Mouse (Mus musculus) limb, embryonic 11.5 days (tissue): Measurements from ENCODE around the gene Qrich1. TPM values are rescaled to one million over a fixed set of nuclear protein-coding genes. Genes with fewer than 3 reads are reported as not detected.

Experiments
- ATAC-seq: fragments of 200-750 bp; cut with Nextera tagmentation; 2 replicates; pipeline ENCODE4 v1.8.0; 2017; ENCODE audit warnings: low read depth; ENCODE audit not compliant: insufficient number of reproducible peaks, low FRiP score, low TSS enrichment
- DNase-seq: peaks from one replicate; pipeline ENCODE4 v3.0.0-alpha.2; 2015; ENCODE audit warnings: low spot score
- H3K27ac ChIP-seq: fragments of 300-500 bp; sonication (generic); replicated peaks from 2 replicates; pipeline ENCODE4 v1.5.1; 2014; ENCODE audit warnings: low read depth, mild to moderate bottlenecking, low read length
- H3K27me3 ChIP-seq: fragments of 300-500 bp; sonication (generic); 2 replicates; pipeline ENCODE4 v1.6.1; 2014; ENCODE audit warnings: mild to moderate bottlenecking, low read length, mixed read lengths; ENCODE audit not compliant: control insufficient read depth, insufficient read depth
- H3K36me3 ChIP-seq: fragments of 300-500 bp; sonication (generic); 2 replicates; pipeline ENCODE4 v1.6.1; 2014; ENCODE audit warnings: mild to moderate bottlenecking, low read length, moderate library complexity, mixed read lengths; ENCODE audit not compliant: control insufficient read depth, insufficient read depth
- H3K4me1 ChIP-seq: fragments of 300-500 bp; sonication (generic); 2 replicates; pipeline ENCODE4 v1.6.1; 2014; ENCODE audit warnings: low read length, mixed read lengths; ENCODE audit not compliant: control insufficient read depth, insufficient read depth
- H3K4me2 ChIP-seq: fragments of 300-500 bp; sonication (generic); 2 replicates; pipeline ENCODE4 v1.6.1; 2014; ENCODE audit warnings: low read depth, mild to moderate bottlenecking, moderate library complexity; ENCODE audit not compliant: severe bottlenecking
- H3K4me3 ChIP-seq: fragments of 300-500 bp; sonication (generic); 2 replicates; pipeline ENCODE4 v1.5.1; 2014; ENCODE audit warnings: low read depth, low read length
- H3K9ac ChIP-seq: fragments of 300-500 bp; sonication (generic); 2 replicates; pipeline ENCODE4 v1.6.1; 2014; ENCODE audit warnings: mild to moderate bottlenecking, low read length
- H3K9me3 ChIP-seq: fragments of 300-500 bp; sonication (generic); 2 replicates; pipeline ENCODE4 v1.6.1; 2016; ENCODE audit warnings: low read length; ENCODE audit not compliant: control insufficient read depth
- WGBS: fragments of 180-500 bp; shearing (Covaris S2); extraction: QIAGEN DNeasy Blood & Tissue Kit; methylation state at CpG from one replicate; pipeline ENCODE4 v1.1.7; 2014; 5-methylcytosine and 5-hydroxymethylcytosine counted together
- polyA plus RNA-seq: library from polyadenylated mRNA; unstranded; fragments of >200 nt; fragmentation: Nextera tagmentation; extraction: Ambion mirVana; gene quantifications from 2 replicates; pipeline ENCODE4 v1.2.1, GENCODE M21; 2014

Qrich1 gene
- polyA plus RNA-seq, 1 experiment from 2014 or later: 164 TPM

- Histone ChIP-seq H3K4me1 (peaks cover 23% of the 10 kb centered on the region; the same call in 1 of the 2 replicates), H3K27ac (no peak overlapping the region), H3K9ac (no peak overlapping the region)
Measured at GRCm38 (mm10) chr9:108577025-108577424, 60.4 kb downstream of the Qrich1 start.

GRCm38 (mm10) chr9:108577934-108578544 is 61.4 kb downstream of the Qrich1 start:
- no peak for ATAC-seq

More at GRCm38 (mm10) chr9:108577025-108577424, 60.4 kb downstream of the Qrich1 start:
- no peak for DNase-seq
- H3K36me3 ChIP-seq: peaks cover 19% of the 10 kb centered on the region; the same call in 1 of the 2 replicates
- H3K9me3 ChIP-seq: no peaks in the 10 kb centered on the region
- peak overlapping the region; percentile 88 for H3K4me2 ChIP-seq
- H3K27me3 ChIP-seq: no peaks in the 10 kb centered on the region
- 71% methylated on average over 6 of the region's 6 CpGs for WGBS
- no peak for ATAC-seq
- H3K4me3 ChIP-seq: peak overlapping the region; percentile 87

GRCm38 (mm10) chr9:108578545-108579343 is 62.1 kb downstream of the Qrich1 start, which contains the start of gene Wdr6:
TSS of gene Wdr6 (minus strand) at chr9:108578739.
- H3K27me3 ChIP-seq: no peaks in the 10 kb centered on the region
- peaks cover 20% of the 10 kb centered on the region; the same call in 1 of the 2 replicates for H3K4me1 ChIP-seq
- H3K9ac ChIP-seq: peak within 1 kb of the TSS; percentile 80
- 6% methylated on average over 51 of the region's 51 CpGs for WGBS
- H3K4me2 ChIP-seq: peak within 1 kb of the TSS; percentile 88
- peak within 1 kb of the TSS; percentile 90 for H3K27ac ChIP-seq
- no peaks in the 10 kb centered on the region for H3K9me3 ChIP-seq
- H3K4me3 ChIP-seq: peak within 1 kb of the TSS; percentile 87
- ATAC-seq: peak; percentile 96
- peak; percentile 97 for DNase-seq
- H3K36me3 ChIP-seq: peaks cover 4% of the 10 kb centered on the region; the same call in 1 of the 2 replicates

More at GRCm38 (mm10) chr9:108577934-108578544, 61.4 kb downstream of the Qrich1 start:
- H3K36me3 ChIP-seq: peaks cover 10% of the 10 kb centered on the region; the same call in 1 of the 2 replicates
- no peaks in the 10 kb centered on the region for H3K27me3 ChIP-seq
- peaks cover 23% of the 10 kb centered on the region; the same call in 1 of the 2 replicates for H3K4me1 ChIP-seq
- peak overlapping the region; percentile 87 for H3K4me3 ChIP-seq
- peak overlapping the region; percentile 90 for H3K27ac ChIP-seq
- peak overlapping the region; percentile 88 for H3K4me2 ChIP-seq
- H3K9me3 ChIP-seq: no peaks in the 10 kb centered on the region
- under 1% methylated on average over 24 of the region's 24 CpGs for WGBS
- peak; percentile 60 for DNase-seq
- peak overlapping the region; percentile 80 for H3K9ac ChIP-seq

DNA sequence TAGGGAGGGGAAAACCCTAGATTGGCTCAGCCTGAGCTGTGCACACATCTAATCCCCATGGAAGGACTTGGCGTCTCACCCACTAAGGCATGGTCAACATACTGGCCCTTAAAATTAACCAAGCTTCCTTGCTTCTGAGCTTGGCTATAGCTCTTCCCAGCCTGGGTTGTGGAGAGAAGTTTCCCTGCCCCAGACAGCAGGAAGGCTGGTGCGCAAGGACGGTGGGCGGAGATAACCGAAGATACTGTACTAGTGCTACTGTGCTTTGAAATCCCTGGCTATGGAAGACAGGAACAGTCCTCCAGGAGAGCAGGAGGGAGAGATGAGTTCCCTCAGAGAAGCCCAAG is 62.7 kb downstream of the Qrich1 start:
- ATAC-seq: no peak

DNA sequence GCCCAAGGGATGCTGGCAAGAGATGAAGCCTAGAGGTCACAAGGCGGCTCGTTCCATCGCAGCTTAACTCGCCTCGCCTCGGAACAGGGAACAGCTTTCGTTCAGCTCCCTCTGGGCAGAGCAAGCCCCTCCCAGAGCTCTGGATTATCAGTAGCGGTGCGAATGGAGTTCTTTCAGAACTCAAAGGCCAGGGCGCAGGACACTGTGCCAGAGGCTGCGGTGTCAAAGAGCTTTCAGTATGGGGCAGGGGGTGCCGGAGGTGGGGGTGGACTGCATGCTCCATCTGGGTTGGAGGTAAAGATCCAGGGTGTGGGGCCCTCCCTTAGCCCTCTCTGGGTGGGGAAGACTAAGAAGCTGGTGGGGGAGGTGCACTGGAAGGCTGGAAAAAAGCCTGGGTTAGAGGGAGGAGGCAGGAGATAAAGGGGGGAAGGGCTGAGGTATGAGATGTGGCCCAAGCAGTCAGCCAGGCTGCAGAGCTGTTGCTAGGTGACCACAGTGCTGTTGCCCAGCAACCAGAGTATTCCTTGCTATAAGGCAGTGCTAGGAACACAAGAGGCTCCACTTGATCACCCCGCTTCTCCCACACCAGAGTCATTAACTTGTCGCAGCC is 71.1 kb downstream of the Qrich1 start:
- peak overlapping the region; percentile 80 for H3K27ac ChIP-seq
- peak; percentile 95 for ATAC-seq
- 2% methylated on average over 14 of the region's 14 CpGs for WGBS
- H3K9me3 ChIP-seq: no peaks in the 10 kb centered on the region
- no peaks in the 10 kb centered on the region for H3K27me3 ChIP-seq
- H3K4me2 ChIP-seq: peak overlapping the region; percentile 41
- peak overlapping the region; percentile 14; the same call in 1 of the 2 replicates for H3K4me3 ChIP-seq
- peak overlapping the region; percentile 34; the same call in 1 of the 2 replicates for H3K9ac ChIP-seq
- H3K4me1 ChIP-seq: peaks cover 16% of the 10 kb centered on the region
- H3K36me3 ChIP-seq: no peaks in the 10 kb centered on the region
- peak; percentile 88 for DNase-seq

More for the DNA sequence above, 62.7 kb downstream of the Qrich1 start:
- H3K4me1 ChIP-seq: peaks cover 19% of the 10 kb centered on the region; the same call in 1 of the 2 replicates
- peak overlapping the region; percentile 87; the same call in 1 of the 2 replicates for H3K4me3 ChIP-seq
- H3K36me3 ChIP-seq: peaks cover 4% of the 10 kb centered on the region; the same call in 1 of the 2 replicates
- H3K9me3 ChIP-seq: no peaks in the 10 kb centered on the region
- H3K27ac ChIP-seq: peak overlapping the region; percentile 90
- H3K9ac ChIP-seq: peak overlapping the region; percentile 61
- H3K27me3 ChIP-seq: no peaks in the 10 kb centered on the region
- 73% methylated on average over 5 of the region's 5 CpGs for WGBS
- DNase-seq: no peak
- peak overlapping the region; percentile 88 for H3K4me2 ChIP-seq

DNA sequence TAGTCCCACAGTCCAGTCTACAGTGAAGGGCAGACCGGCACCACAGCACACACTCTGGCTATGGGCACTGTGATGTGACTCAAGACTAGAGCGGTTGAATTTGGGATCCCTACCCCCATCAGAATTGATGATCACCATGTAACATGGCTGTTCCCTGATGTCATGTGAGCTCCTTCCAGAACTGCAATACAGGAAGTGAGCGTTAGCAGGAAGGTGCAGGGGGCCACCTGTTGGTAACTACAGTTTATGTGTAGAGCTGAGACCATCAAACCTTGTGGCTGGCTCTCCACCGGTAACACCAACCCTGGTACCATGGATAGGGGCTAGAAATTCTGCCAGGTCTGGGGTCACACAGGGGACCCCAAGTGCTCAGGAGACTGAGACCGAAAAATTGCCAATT is 72.6 kb downstream of the Qrich1 start:
- Histone ChIP-seq H3K9me3 (no peaks in the 10 kb centered on the region), H3K36me3 (no peaks in the 10 kb centered on the region), H3K9ac (no peak overlapping the region), H3K4me1 (peaks cover 16% of the 10 kb centered on the region), H3K27me3 (no peaks in the 10 kb centered on the region), H3K4me3 (no peak overlapping the region), H3K4me2 (no peak overlapping the region), H3K27ac (no peak overlapping the region)
- 76% methylated on average over 5 of the region's 5 CpGs for WGBS
- DNase-seq: no peak
- 0 out of 2 replicates have a peak, but pooled peaks have one; percentile 15 for ATAC-seq

DNA sequence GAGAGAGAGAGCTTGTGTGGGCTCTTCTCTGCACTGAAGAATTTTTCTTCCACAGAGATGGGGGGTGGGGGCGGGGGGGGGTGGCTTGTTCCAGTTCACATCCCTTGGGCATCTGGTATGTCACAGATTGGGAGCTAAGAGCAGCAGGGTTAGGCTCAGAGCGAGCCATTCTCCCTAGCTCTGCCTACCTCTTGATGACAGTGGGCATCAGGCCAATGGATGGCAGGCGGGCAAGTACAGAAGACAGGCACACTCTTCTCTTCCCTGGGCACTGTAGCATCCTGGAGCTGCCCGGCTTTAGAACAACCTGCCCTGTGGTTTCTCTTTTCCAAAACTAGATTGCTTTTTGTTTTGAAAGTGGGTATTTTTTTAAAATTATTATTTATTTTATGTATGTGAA is 74.9 kb downstream of the Qrich1 start:
- DNase-seq (no peak), ATAC-seq (no peak)
- Histone ChIP-seq H3K9ac (no peak overlapping the region), H3K27ac (no peak overlapping the region), H3K4me1 (peaks cover 16% of the 10 kb centered on the region), H3K27me3 (no peaks in the 10 kb centered on the region), H3K4me3 (no peak overlapping the region), H3K4me2 (no peak overlapping the region), H3K9me3 (no peaks in the 10 kb centered on the region), H3K36me3 (no peaks in the 10 kb centered on the region)
- 88% methylated on average over 4 of the region's 4 CpGs for WGBS

DNA sequence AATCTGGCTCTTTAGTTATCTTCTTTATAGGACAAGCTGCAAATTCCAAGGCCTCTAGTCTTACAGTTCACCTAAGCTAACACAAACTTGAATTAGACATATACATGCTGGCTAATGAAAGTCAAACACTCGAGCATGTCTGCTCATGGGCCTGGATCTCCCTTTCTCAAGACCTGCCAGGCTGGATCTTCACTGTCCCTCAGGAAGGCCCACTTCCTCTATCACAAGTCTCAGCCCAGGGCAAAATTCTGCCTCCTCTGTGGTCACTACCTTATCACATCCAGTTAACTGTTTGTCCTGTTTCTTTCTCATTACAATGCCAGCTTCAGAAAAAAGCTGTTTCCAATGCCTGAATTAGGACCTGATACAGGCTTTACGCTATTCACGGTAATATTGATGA is 77.7 kb downstream of the Qrich1 start:
- Histone ChIP-seq H3K4me3 (no peak overlapping the region), H3K4me1 (peaks cover 2% of the 10 kb centered on the region; the same call in 1 of the 2 replicates), H3K4me2 (no peak overlapping the region), H3K27ac (no peak overlapping the region), H3K9ac (no peak overlapping the region), H3K27me3 (no peaks in the 10 kb centered on the region), H3K36me3 (no peaks in the 10 kb centered on the region), H3K9me3 (no peaks in the 10 kb centered on the region)
- 81% methylated on average over 3 of the region's 3 CpGs for WGBS
- no peak for ATAC-seq
- DNase-seq: no peak
